Comparison of ENCODE assay signal across 19 mouse cellular contexts in the genomic region with DNA sequence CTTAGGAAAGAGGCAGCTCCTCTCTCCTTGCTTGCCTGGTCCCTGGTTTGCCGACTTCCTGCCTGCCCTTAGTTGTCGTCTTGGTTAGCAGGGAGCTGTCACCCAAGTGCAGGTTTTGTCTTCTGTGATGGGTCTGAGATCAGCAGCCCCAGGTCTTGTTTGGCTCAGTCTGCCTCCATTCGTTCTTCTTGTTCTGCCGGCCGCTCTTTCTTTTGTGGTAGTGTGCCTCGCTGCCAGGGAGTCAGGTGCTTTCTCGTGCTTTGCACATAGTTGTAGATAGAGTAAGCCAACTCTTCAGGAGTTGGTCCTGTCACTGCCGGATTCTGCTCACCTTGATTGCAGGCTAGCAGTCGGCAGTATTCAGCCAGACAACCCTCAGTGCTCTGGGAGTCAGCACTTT.
"Had no signal": no experiment of that assay in that cellular context is flagged by ENCODE, and none has a peak within 500 bp of the region (broad histone marks: within the 10 kb centered on the region; RNA-seq: fewer than 3 reads in every experiment).

No protein-coding gene starts in this region.

- H3K4me3 ChIP-seq: lung, embryonic 15.5 days; midbrain, embryonic 13.5 days; midbrain, embryonic 15.5 days; neural tube, embryonic 13.5 days; neural tube, embryonic 15.5 days had no signal

- ATAC-seq: liver, postnatal 0 days; lung, postnatal 0 days; midbrain, embryonic 13.5 days; midbrain, embryonic 15.5 days had no signal

- H3K27ac ChIP-seq: lung, embryonic 15.5 days; macrophage; midbrain, embryonic 13.5 days; midbrain, embryonic 15.5 days; neural tube, embryonic 13.5 days; neural tube, embryonic 15.5 days had no signal

- DNase-seq: liver, postnatal 0 days; lung, adult 2 months; lung, postnatal 14 days; lung, postnatal 36 days; retina, postnatal 1 day; right cerebral cortex, adult 18-20 months; right cerebral cortex, postnatal 25 days; right cerebral cortex, postnatal 4 days; spleen, adult 18-20 months; thymus, adult 18-20 months; thymus, postnatal 14 days; thymus, postnatal 4 days had no signal
